Mouse (Mus musculus): ENCODE measurements at regions not wholly inside any gene's neighbourhood (a gene's known extent, or its start where the extent isn't known, plus 50 kb on each side); places are given as distances from the start of the nearest gene placed in this dataset.
A peak's percentile ranks its signal among the peaks of the same experiment; 100 is the strongest.

DNA sequence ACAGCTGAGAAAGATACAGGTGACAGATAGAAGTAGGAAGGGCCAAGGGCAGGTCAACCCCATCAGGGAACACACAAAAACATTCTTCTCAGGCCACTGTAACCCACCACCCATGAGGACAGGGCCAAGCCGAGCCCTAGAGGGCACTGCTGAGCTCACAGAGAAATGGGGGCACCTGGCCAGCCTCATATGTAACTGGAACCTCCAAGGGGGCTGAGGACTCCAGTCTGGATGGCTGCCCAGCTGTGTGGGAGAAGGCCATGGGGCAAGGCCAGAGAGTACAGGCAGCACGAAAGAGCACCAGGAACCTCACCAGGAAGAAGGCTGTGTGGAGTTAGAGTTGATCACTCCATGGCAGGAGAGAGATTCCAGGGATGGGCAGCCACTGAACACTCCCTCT, 64.6 kb upstream of the Zdhhc25 start:
- TF ChIP-seq POLR2A (IDR thresholded peaks at IDR 0.05; ENCODE audit: extremely low read depth, insufficient read depth, low read length) (no peak), CTCF (IDR thresholded peaks at IDR 0.05; ENCODE audit: extremely low read depth, insufficient read depth, low read length) (no peak)
- Histone ChIP-seq H3K4me1 (ENCODE audit: control insufficient read depth, insufficient read depth, low read length) (no peaks in the 10 kb centered on the region), H3K4me3 (ENCODE audit: insufficient read depth, low read length) (no peak overlapping the region), H3K27ac (ENCODE audit: insufficient read depth, low read length) (no peak overlapping the region)

DNA sequence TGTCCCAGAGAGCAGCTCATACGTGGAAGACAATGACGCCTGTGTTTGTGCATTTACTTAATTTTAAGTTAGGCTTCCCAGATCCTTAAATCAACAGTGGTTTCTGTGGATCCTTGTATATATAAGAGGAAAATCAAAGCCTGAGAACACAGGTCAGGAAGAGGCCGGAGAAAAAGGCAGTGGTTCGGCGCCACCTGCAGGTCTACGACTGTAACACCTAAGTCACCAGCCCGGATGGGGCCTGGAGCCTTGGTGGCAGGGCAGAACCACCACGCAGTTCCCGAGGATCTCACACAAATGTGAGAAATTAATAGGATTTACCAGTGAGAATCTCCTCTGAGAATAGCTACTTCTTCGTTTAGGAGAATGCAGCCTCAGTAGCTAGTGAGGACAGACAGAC, 62.9 kb upstream of the Zdhhc25 start:
- no peak for TF ChIP-seq POLR2A (IDR thresholded peaks at IDR 0.05; ENCODE audit: extremely low read depth, insufficient read depth, low read length)
- peak; percentile 77 for TF ChIP-seq CTCF (IDR thresholded peaks at IDR 0.05; ENCODE audit: extremely low read depth, insufficient read depth, low read length)
- H3K4me3 ChIP-seq (ENCODE audit: insufficient read depth, low read length) = no peak overlapping the region
- no peak overlapping the region for H3K27ac ChIP-seq (ENCODE audit: insufficient read depth, low read length)
- no peaks in the 10 kb centered on the region for H3K4me1 ChIP-seq (ENCODE audit: control insufficient read depth, insufficient read depth, low read length)

DNA sequence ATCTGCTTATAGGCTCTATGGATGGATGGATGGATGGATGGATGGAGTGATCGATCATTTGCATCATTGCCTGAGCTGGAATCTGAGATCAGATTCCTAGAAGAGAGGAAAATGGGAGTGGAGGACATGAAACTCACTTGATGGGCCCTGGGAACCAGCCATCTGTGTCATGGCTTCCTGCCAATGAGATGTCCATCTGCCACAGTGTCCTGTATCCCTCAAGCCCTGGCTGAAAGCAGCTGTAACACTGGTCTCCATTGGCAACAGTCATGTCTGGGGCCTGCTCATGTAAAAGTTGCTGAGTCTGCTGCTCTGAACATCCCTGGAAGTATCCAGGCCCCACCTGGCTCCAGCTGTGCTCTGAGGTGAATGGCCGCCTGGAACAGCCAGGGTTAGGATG, 57.5 kb upstream of the Zdhhc25 start:
- TF ChIP-seq CTCF (IDR thresholded peaks at IDR 0.05; ENCODE audit: extremely low read depth, insufficient read depth, low read length) = no peak
- H3K4me1 ChIP-seq (ENCODE audit: control insufficient read depth, insufficient read depth, low read length) = no peaks in the 10 kb centered on the region
- H3K4me3 ChIP-seq (ENCODE audit: insufficient read depth, low read length) = no peak overlapping the region
- no peak overlapping the region for H3K27ac ChIP-seq (ENCODE audit: insufficient read depth, low read length)

DNA sequence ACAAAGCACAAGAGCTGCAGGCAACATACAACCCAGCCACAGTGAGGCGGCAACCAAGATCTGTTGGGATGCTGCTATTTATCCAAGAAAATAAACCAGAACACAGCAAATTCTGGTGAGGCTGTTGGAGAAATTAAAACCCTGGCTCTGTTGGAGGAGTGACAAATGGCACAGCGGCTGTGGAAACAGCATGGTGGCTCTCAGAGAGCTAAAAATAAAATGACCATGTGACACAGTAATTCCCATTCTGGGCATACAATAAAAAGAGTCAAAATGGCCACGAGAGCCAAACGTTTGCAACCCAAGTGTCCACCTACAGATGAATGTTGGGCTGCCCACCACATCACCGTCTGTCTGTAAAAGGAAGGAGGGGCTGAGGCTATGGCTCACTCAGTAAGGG, 55.9 kb upstream of the Zdhhc25 start:
- no peak overlapping the region for H3K27ac ChIP-seq (ENCODE audit: insufficient read depth, low read length)
- H3K4me3 ChIP-seq (ENCODE audit: insufficient read depth, low read length) = no peak overlapping the region
- H3K4me1 ChIP-seq (ENCODE audit: control insufficient read depth, insufficient read depth, low read length) = no peaks in the 10 kb centered on the region
- TF ChIP-seq CTCF (IDR thresholded peaks at IDR 0.05; ENCODE audit: extremely low read depth, insufficient read depth, low read length) (no peak), POLR2A (IDR thresholded peaks at IDR 0.05; ENCODE audit: extremely low read depth, insufficient read depth, low read length) (no peak)

DNA sequence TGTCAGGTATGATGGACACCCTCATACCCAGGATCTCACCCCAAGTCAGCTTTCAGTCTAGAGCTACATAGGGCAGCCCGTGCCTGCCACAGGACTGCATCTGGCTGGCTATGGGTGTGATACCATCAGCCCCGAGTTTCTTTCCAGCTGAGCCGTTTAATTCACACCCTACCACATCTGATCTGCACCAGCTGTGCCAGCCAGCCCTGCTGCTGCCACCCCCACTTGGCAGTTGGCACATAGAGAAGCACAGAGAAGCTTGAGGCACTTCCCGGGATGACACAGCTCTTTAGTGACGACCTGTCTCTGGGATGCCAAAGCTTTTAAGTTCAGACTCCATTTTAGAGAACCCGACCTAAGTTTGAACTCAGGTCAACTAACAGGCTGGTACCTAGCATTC, 51.8 kb upstream of the Zdhhc25 start:
- Histone ChIP-seq H3K4me3 (ENCODE audit: insufficient read depth, low read length) (no peak overlapping the region), H3K27ac (ENCODE audit: insufficient read depth, low read length) (no peak overlapping the region), H3K4me1 (ENCODE audit: control insufficient read depth, insufficient read depth, low read length) (no peaks in the 10 kb centered on the region)
- TF ChIP-seq POLR2A (IDR thresholded peaks at IDR 0.05; ENCODE audit: extremely low read depth, insufficient read depth, low read length) = no peak
- TF ChIP-seq CTCF (IDR thresholded peaks at IDR 0.05; ENCODE audit: extremely low read depth, insufficient read depth, low read length) = no peak

Data from cortical plate, adult 2 months (tissue).